Mouse (Mus musculus) mouse embryonic stem cell (cell line): ENCODE data around the gene Thap11.

Experiments used
- in situ Hi-C, 2 experiments: fragments of 300-500 bp; cut with MboI; formaldehyde crosslinking; loops; 1 replicate in 1 of 2; 3 replicates in 1 of 2; pipeline ENCODE4 v1.14.3; 2019 to 2020; ENCODE audit warnings: low sequenced_read_pairs in 2 of 2, low pct_unique_long_range_greater_than_20kb in 1 of 2, mixed read lengths in 1 of 2; ENCODE audit not compliant: unreplicated experiment in 1 of 2

Gene Thap11

GRCm38 (mm10) chr8:105850014-105850413, 4.9 kb upstream of the Thap11 start:
- in situ Hi-C loops: no loop called here

DNA sequence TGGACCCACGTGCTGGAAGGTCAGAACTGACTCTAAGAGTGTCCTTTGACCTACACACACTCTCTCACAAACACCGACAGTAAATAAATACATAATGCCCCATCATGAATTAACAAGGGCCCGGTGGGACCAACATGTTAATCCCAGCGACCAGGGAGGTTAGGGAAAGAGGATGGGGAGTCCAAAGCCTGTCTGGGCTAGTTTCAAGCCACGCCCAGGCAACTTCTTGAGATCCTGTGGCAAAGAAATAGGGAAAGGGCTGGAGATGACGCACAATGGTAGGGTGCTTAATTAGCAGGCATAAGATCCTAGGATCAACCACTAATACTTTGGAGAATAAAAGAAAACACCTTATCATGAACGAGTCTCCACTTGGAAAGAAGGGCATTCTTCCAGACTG, 4.3 kb upstream of the Thap11 start:
- in situ Hi-C loops: no loop called here

- in situ Hi-C loops: no loop called here
Observed at GRCm38 (mm10) chr8:105851651-105852143, 3.2 kb upstream of the Thap11 start.

GRCm38 (mm10) chr8:105852146-105852729, 2.7 kb upstream of the Thap11 start:
- in situ Hi-C loops: no loop called here

GRCm38 (mm10) chr8:105853178-105853577, 1.8 kb upstream of the Thap11 start, which contains the start of gene Cenpt:
Gene Cenpt (minus strand): TSS chr8:105853278.
- in situ Hi-C loops: no loop called here

- in situ Hi-C loops: no loop called here
Observed at GRCm38 (mm10) chr8:105854303-105854702, 629 bp upstream of the Thap11 start.

GRCm38 (mm10) chr8:105855248-105856167, 576 bp downstream of the Thap11 start:
- in situ Hi-C loops: no loop called here

GRCm38 (mm10) chr8:105856168-105856835, 1.4 kb downstream of the Thap11 start:
- in situ Hi-C loops: no loop called here

DNA sequence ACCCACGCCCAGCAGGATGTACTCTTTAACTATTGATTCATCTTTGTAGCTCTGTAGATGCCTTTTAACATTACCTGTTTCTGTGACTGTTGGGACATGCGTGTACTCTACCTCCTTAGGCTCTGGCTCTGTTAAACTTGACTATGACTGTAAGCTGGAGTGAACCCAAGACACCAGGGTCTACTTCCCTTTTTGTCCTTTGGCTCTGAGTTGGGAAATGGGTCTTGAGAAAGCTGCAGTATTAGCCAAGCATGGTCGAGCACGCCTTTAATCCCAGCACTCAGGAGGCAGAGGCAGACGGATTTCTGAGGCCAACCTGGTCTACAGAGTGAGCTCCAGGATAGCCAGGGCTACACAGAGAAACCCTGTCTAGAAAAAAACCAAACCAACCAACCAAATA, 3.6 kb downstream of the Thap11 start:
- in situ Hi-C loops: no loop called here

DNA sequence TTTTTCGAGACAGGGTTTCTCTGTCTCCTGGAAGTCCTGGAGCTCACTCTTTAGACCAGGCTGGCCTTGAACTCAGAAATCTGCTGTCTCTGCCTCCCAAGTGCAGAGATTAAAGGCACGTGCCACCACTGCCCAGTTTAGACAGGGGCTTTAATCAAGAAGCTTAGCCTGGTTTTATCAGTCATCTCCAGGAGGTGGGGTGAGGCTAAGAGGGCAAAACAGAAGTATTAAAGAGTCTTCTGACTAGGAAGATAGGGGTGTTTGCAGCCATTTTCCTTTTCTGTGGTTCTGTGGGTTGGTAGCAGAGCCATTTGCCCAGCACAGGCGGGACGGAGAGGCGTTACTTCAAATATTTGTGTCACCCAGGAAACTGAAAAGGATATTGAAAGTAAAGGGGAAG, 4.4 kb downstream of the Thap11 start:
- in situ Hi-C loops: no loop called here

- in situ Hi-C loops: no loop called here
Observed at GRCm38 (mm10) chr8:105860143-105860981, 5.4 kb downstream of the Thap11 start, which contains the start of gene Nutf2. Gene Nutf2 (plus strand): TSS chr8:105860580.

- in situ Hi-C loops: no loop called here
Observed at GRCm38 (mm10) chr8:105861951-105862350, 7.0 kb downstream of the Thap11 start.

DNA sequence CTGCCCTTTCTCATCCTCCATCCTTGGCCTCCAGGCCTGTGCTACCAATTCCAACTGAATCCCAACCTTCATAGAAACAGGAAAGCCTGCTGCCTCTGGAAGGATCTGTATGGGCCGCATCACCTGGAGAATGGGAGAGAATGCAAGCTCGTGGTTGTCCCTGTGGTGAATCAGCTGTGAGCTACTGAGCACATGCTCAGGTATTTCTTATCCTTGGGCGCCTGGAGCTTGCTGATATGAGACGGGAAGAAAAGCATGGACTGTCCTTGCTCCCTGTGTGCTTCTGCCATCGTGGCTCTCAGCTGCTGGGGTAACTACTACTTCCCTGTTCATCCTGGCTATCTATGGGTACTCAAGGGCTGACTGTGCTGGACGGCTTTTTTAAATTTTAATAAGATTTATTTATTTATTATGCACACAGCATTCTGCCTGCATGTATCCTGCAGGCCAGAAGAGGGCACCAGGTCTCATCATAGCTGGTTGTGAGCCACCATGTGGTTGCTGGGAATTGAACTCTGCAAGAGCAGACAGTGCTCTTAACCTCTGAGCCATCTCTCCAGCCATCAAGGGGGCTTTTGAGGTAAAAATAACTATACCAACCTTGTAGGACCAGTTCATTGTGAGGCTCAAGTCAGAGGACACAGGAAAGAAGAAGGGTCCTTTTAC, 11.6 kb downstream of the Thap11 start:
- in situ Hi-C loops: no loop called here

- in situ Hi-C loops: no loop called here
Observed at GRCm38 (mm10) chr8:105874301-105874700, 19.4 kb downstream of the Thap11 start.

DNA sequence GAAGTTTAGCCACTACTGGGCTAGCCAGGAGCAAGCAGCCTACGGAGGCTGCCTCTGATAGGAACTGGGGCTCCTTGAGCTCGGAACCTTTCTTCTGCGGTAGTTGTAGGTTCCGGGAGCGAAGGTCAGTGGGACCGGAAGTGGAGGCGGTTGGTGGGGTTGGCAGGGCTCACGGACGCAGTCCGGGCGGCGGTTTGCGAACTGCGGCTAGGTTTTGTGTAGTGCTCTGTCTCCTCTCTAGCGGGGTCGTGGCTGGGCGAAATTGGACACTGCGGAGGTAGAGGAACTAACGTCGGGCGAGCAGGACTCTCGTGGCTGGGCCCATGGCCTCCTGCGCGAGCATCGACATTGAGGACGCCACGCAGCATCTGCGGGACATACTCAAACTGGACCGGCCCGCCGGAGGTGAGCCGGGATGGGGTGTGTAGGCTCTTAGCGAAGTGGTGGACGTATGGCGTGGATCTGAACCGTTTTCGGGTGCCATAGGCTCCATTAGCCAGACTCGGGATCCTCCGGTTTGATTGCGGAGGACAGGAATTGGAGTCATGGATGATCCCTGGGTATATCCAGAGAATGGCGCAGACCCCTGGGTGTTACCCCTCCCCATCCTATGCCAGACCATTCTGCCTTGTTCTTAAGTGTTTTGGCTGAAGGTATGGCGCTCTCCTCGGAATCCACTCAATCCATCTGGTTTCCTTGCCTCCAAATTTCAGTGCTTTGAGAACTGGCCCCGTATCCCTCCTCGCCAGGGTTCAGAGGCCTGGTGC, 26.0 kb downstream of the Thap11 start, which contains the start of gene Edc4:
Gene Edc4 (plus strand): TSS at position 128 of the 767 bp plus-strand sequence.
- in situ Hi-C loops: no loop called here

GRCm38 (mm10) chr8:105889756-105890465, 35.0 kb downstream of the Thap11 start:
- in situ Hi-C loops: no loop called here
